Mouse (Mus musculus): Measurements from ENCODE around the gene Ebf1. TPM values are rescaled to one million over a fixed set of nuclear protein-coding genes. Genes with fewer than 3 reads are reported as not detected.

The Ebf1 gene
- polyA plus RNA-seq, 1 experiment from 2014 or later = 30.7 TPM

GRCm38 (mm10) chr11:44620694-44621446, 3.8 kb downstream of the Ebf1 start:
- Histone ChIP-seq H3K9me3 (replicated peaks) (no peaks in the 10 kb centered on the region), H3K27me3 (peaks cover 71% of the 10 kb centered on the region), H3K4me1 (peaks cover 31% of the 10 kb centered on the region), H3K27ac (no peak overlapping the region), H3K4me3 (peak overlapping the region; percentile 51), H3K4me2 (peak overlapping the region; percentile 79), H3K9ac (peak overlapping the region; percentile 52), H3K36me3 (ENCODE audit: poor library complexity, severe bottlenecking) (no peaks in the 10 kb centered on the region)
- ATAC-seq = no peak
- 14% methylated on average over 18 of the region's 19 CpGs for WGBS

GRCm38 (mm10) chr11:44621615-44622014, 4.5 kb downstream of the Ebf1 start:
- H3K4me1 ChIP-seq = peaks cover 26% of the 10 kb centered on the region
- H3K9me3 ChIP-seq (replicated peaks) = no peaks in the 10 kb centered on the region
- H3K27ac ChIP-seq = no peak overlapping the region
- H3K4me3 ChIP-seq = peak overlapping the region; percentile 51; the same call in 1 of the 2 replicates
- H3K9ac ChIP-seq = no peak overlapping the region
- H3K36me3 ChIP-seq (ENCODE audit: poor library complexity, severe bottlenecking) = no peaks in the 10 kb centered on the region
- H3K27me3 ChIP-seq = peaks cover 67% of the 10 kb centered on the region
- WGBS = 17% methylated on average over 10 of the region's 10 CpGs
- H3K4me2 ChIP-seq = peak overlapping the region; percentile 79
- ATAC-seq = no peak

GRCm38 (mm10) chr11:44622023-44622731, 5.1 kb downstream of the Ebf1 start:
- Histone ChIP-seq H3K4me3 (peak overlapping the region; percentile 20), H3K36me3 (ENCODE audit: poor library complexity, severe bottlenecking) (no peaks in the 10 kb centered on the region), H3K27ac (no peak overlapping the region), H3K4me1 (peaks cover 24% of the 10 kb centered on the region; the same call in 1 of the 2 replicates), H3K4me2 (peak overlapping the region; percentile 79), H3K9ac (no peak overlapping the region), H3K27me3 (peaks cover 61% of the 10 kb centered on the region), H3K9me3 (replicated peaks) (no peaks in the 10 kb centered on the region)
- WGBS = 16% methylated on average over 11 of the region's 11 CpGs
- no peak for ATAC-seq

- 85% methylated on average over 5 of the region's 5 CpGs for WGBS
- no peak overlapping the region for H3K9ac ChIP-seq
- no peak for ATAC-seq
- peaks cover 21% of the 10 kb centered on the region; the same call in 1 of the 2 replicates for H3K4me1 ChIP-seq
- no peak overlapping the region for H3K4me3 ChIP-seq
- H3K9me3 ChIP-seq (replicated peaks) = no peaks in the 10 kb centered on the region
- H3K36me3 ChIP-seq (ENCODE audit: poor library complexity, severe bottlenecking) = no peaks in the 10 kb centered on the region
- H3K27ac ChIP-seq = no peak overlapping the region
- peaks cover 69% of the 10 kb centered on the region for H3K27me3 ChIP-seq
- no peak overlapping the region for H3K4me2 ChIP-seq
Observed at GRCm38 (mm10) chr11:44624564-44624963, 7.4 kb downstream of the Ebf1 start.

GRCm38 (mm10) chr11:44626065-44626464, 8.9 kb downstream of the Ebf1 start:
- H3K4me3 ChIP-seq = no peak overlapping the region

GRCm38 (mm10) chr11:44628412-44628811, 11.3 kb downstream of the Ebf1 start:
- WGBS = 77% methylated on average over 4 of the region's 4 CpGs
- Histone ChIP-seq H3K4me3 (no peak overlapping the region), H3K27ac (no peak overlapping the region), H3K4me2 (no peak overlapping the region), H3K36me3 (ENCODE audit: poor library complexity, severe bottlenecking) (no peaks in the 10 kb centered on the region; the same call in 1 of the 2 replicates), H3K9me3 (replicated peaks) (no peaks in the 10 kb centered on the region), H3K4me1 (peaks cover 5% of the 10 kb centered on the region; the same call in 1 of the 2 replicates), H3K9ac (no peak overlapping the region), H3K27me3 (peaks cover 45% of the 10 kb centered on the region)
- no peak for ATAC-seq

More at GRCm38 (mm10) chr11:44626065-44626464, 8.9 kb downstream of the Ebf1 start:
- Histone ChIP-seq H3K27me3 (peaks cover 54% of the 10 kb centered on the region), H3K4me2 (0 out of 2 replicates have a peak overlapping the region, but pooled peaks have one; percentile 16), H3K9ac (no peak overlapping the region), H3K36me3 (ENCODE audit: poor library complexity, severe bottlenecking) (no peaks in the 10 kb centered on the region), H3K27ac (0 out of 2 replicates have a peak overlapping the region, but pooled peaks have one; percentile 14), H3K4me1 (peaks cover 13% of the 10 kb centered on the region; the same call in 1 of the 2 replicates), H3K9me3 (replicated peaks) (no peaks in the 10 kb centered on the region)
- 77% methylated on average over 10 of the region's 10 CpGs for WGBS
- peak; percentile 76; the same call in 1 of the 2 replicates for ATAC-seq

- WGBS = 71% methylated on average over 15 of the region's 15 CpGs
- Histone ChIP-seq H3K27me3 (peaks cover 39% of the 10 kb centered on the region), H3K27ac (no peak overlapping the region), H3K4me3 (no peak overlapping the region), H3K9ac (no peak overlapping the region), H3K36me3 (ENCODE audit: poor library complexity, severe bottlenecking) (no peaks in the 10 kb centered on the region; the same call in 1 of the 2 replicates), H3K9me3 (replicated peaks) (no peaks in the 10 kb centered on the region), H3K4me1 (peaks cover 22% of the 10 kb centered on the region), H3K4me2 (no peak overlapping the region)
- ATAC-seq = no peak
Observed at GRCm38 (mm10) chr11:44632064-44632968, 15.2 kb downstream of the Ebf1 start.

- Histone ChIP-seq H3K27ac (no peak overlapping the region), H3K4me2 (no peak overlapping the region), H3K4me1 (peaks cover 22% of the 10 kb centered on the region), H3K36me3 (ENCODE audit: poor library complexity, severe bottlenecking) (no peaks in the 10 kb centered on the region; the same call in 1 of the 2 replicates), H3K4me3 (no peak overlapping the region), H3K27me3 (peaks cover 36% of the 10 kb centered on the region), H3K9me3 (replicated peaks) (no peaks in the 10 kb centered on the region), H3K9ac (no peak overlapping the region)
- 94% methylated on average over 2 of the region's 2 CpGs for WGBS
- no peak for ATAC-seq
Observed at GRCm38 (mm10) chr11:44633001-44633693, 16.0 kb downstream of the Ebf1 start.

- no peak for ATAC-seq
- Histone ChIP-seq H3K27me3 (peaks cover 26% of the 10 kb centered on the region), H3K9ac (no peak overlapping the region), H3K4me1 (peaks cover 22% of the 10 kb centered on the region), H3K4me2 (no peak overlapping the region), H3K27ac (no peak overlapping the region), H3K36me3 (ENCODE audit: poor library complexity, severe bottlenecking) (no peaks in the 10 kb centered on the region; the same call in 1 of the 2 replicates), H3K9me3 (replicated peaks) (no peaks in the 10 kb centered on the region), H3K4me3 (no peak overlapping the region)
- WGBS = 64% methylated on average over 6 of the region's 6 CpGs
Observed at GRCm38 (mm10) chr11:44634552-44635193, 17.6 kb downstream of the Ebf1 start.

- Histone ChIP-seq H3K4me1 (peaks cover 22% of the 10 kb centered on the region), H3K9ac (no peak overlapping the region), H3K36me3 (ENCODE audit: poor library complexity, severe bottlenecking) (no peaks in the 10 kb centered on the region; the same call in 1 of the 2 replicates), H3K4me3 (no peak overlapping the region), H3K4me2 (no peak overlapping the region), H3K27ac (no peak overlapping the region), H3K9me3 (replicated peaks) (no peaks in the 10 kb centered on the region), H3K27me3 (peaks cover 27% of the 10 kb centered on the region)
- WGBS = 93% methylated on average over 1 of the region's 1 CpGs
- ATAC-seq = no peak
Observed at GRCm38 (mm10) chr11:44636241-44636640, 19.1 kb downstream of the Ebf1 start.
